Mouse (Mus musculus) intestine, postnatal 0 days (tissue): ENCODE results near the gene Glce. TPM values are rescaled to one million over a fixed set of nuclear protein-coding genes. Genes with fewer than 3 reads are reported as not detected.
A peak's percentile ranks its signal among the peaks of the same experiment; 100 is the strongest.

Experiments
- ATAC-seq: fragments of 200-750 bp; cut with Nextera tagmentation; 2 replicates; pipeline ENCODE4 v1.8.0; 2017; ENCODE audit warnings: mild to moderate bottlenecking, moderate TSS enrichment, moderate library complexity
- H3K27ac ChIP-seq: fragments of 300-500 bp; sonication (generic); 2 replicates; pipeline ENCODE4 v1.5.1; 2014; ENCODE audit warnings: mild to moderate bottlenecking, low read depth, low read length, moderate library complexity
- H3K27me3 ChIP-seq: fragments of 300-500 bp; sonication (generic); replicated peaks from 2 replicates; pipeline ENCODE4 v1.6.1; 2014; ENCODE audit warnings: low read length, mixed read lengths; ENCODE audit not compliant: control insufficient read depth, insufficient read depth
- H3K36me3 ChIP-seq: fragments of 300-500 bp; sonication (generic); 2 replicates; pipeline ENCODE4 v1.6.1; 2014; ENCODE audit warnings: mild to moderate bottlenecking, moderate library complexity; ENCODE audit not compliant: control insufficient read depth, insufficient read depth
- H3K4me1 ChIP-seq: fragments of 300-500 bp; sonication (generic); replicated peaks from 2 replicates; pipeline ENCODE4 v1.6.1; 2014; ENCODE audit warnings: antibody characterized with exemption, low read length, mixed read lengths; ENCODE audit not compliant: control insufficient read depth, insufficient read depth
- H3K4me2 ChIP-seq: fragments of 300-500 bp; sonication (generic); replicated peaks from 2 replicates; pipeline ENCODE4 v1.6.1; 2014; ENCODE audit warnings: low read depth, mild to moderate bottlenecking, moderate library complexity
- H3K4me3 ChIP-seq: fragments of 300-500 bp; sonication (generic); 2 replicates; pipeline ENCODE4 v1.5.1; 2014; ENCODE audit warnings: low read depth, low read length
- H3K9ac ChIP-seq: fragments of 300-500 bp; sonication (generic); 2 replicates; pipeline ENCODE4 v1.6.1; 2014; ENCODE audit warnings: mild to moderate bottlenecking, low read depth, low read length
- H3K9me3 ChIP-seq: fragments of 300-500 bp; sonication (generic); 2 replicates; pipeline ENCODE4 v1.6.1; 2016; ENCODE audit warnings: mixed run types; ENCODE audit not compliant: control insufficient read depth
- CTCF ChIP-seq: sonication (generic); IDR thresholded peaks from 2 replicates; pipeline ENCODE4 v1.5.1; 2016; ENCODE audit warnings: low read depth, mild to moderate bottlenecking, control low read depth, antibody characterized with exemption, moderate library complexity
- WGBS: fragments of 180-500 bp; shearing (Covaris S2); extraction: QIAGEN DNeasy Blood & Tissue Kit; methylation state at CpG from one replicate; pipeline ENCODE4 v1.1.7; 2014; 5-methylcytosine and 5-hydroxymethylcytosine counted together
- polyA plus RNA-seq: library from polyadenylated mRNA; unstranded; fragments of >200 nt; fragmentation: Nextera tagmentation; extraction: Ambion mirVana; gene quantifications from 2 replicates; pipeline ENCODE4 v1.2.1, GENCODE M21; 2015

Glce gene
- 8.1 and 10.9 TPM in 2 replicates for polyA plus RNA-seq

DNA sequence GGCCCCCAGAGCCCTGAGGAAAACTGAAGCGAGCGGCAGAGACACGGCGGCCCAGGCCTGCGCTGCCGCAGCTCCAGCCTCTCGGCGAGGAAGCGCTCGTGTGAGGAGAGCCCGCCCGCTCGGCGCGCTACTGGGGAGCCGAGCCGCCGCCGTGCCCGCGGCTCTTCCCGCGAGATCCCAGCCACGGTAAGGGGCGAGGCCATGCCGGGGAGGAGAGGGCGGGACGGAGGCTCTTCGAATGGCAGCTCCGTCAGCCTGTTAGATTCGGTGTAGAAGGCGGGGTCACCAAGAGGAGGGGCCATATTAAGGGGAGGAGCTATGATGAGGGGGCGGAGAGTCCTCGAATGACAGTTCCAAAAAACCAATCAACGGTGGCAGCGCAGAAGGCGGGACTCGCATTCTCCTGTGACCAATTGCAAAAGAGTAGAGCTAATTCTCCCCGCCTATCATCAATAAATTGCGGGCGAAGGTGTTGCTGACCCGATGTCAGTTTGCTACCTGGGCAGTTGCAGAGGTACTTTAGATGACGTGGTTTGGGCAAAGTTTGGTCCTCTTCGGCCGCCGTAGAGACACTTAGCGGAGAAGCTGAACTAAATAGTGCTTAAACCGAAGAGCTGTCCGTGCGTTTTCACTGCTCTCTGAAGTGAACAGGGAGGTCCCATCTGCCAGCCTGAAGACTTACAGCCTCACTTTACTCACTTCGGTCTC lies at the start of gene Glce:
TSS of gene Glce (minus strand) at position 148 of the 708 bp plus-strand sequence.
- no peaks in the 10 kb centered on the region; the same call in 1 of the 2 replicates for H3K4me1 ChIP-seq
- WGBS, result under 1% methylated on average over 51 of the region's 51 CpGs
- H3K4me3 ChIP-seq, result peak within 1 kb of the TSS; percentile 82
- peak within 1 kb of the TSS; percentile 98 for H3K4me2 ChIP-seq
- no peaks in the 10 kb centered on the region for H3K9me3 ChIP-seq
- no peaks in the 10 kb centered on the region for H3K27me3 ChIP-seq
- H3K9ac ChIP-seq, result peak within 1 kb of the TSS; percentile 90
- no peak for TF ChIP-seq CTCF
- peak within 1 kb of the TSS; percentile 83 for H3K27ac ChIP-seq
- H3K36me3 ChIP-seq, result no peaks in the 10 kb centered on the region
- peak; percentile 100 for ATAC-seq

DNA sequence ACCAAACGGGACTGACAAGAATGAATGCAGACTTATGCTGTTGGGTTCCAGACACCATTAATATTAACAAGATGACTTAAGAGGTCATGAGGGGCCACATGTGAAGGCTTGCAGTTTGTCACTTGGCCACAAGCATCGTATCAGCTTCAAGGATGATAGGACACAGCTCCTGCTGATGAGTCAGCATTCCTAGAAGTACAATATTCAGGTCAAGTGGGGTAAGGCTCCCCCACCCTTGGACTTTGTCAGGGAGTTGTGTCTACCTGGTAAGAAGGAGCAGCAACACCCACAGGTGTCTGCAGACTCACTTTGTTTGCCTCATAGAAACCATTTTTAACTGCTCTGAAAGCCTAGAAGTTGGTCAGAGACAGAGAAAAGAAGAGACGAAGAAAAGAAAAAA lies 49.8 kb upstream of the Glce start:
- Histone ChIP-seq H3K4me2 (no peak overlapping the region), H3K9me3 (no peaks in the 10 kb centered on the region), H3K27me3 (no peaks in the 10 kb centered on the region), H3K4me3 (no peak overlapping the region), H3K4me1 (no peaks in the 10 kb centered on the region), H3K27ac (0 out of 2 replicates have a peak overlapping the region, but pooled peaks have one; percentile 28), H3K9ac (no peak overlapping the region), H3K36me3 (no peaks in the 10 kb centered on the region)
- WGBS, result 54% methylated on average over 3 of the region's 3 CpGs
- peak; percentile 91 for ATAC-seq
- 0 out of 2 replicates have a peak, but pooled peaks have one; percentile 29 for TF ChIP-seq CTCF

DNA sequence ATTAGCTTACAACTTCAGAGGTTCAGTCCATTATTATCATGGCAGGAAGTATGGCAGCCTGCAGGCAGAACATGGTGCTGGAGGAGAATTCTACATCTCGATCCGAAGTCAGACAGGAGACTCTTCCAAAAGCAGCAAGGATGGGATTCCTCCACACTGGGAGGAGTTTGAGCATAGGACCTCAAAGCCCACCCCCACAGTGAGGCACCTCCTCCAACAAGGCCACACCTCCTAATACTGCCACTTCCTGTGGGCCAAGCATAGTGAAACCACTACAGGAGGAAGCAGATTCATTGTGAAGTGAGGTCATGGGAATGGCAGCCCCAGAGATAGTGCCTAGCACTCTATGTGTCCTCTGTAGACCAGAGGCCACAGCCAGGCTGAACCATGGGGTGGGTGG lies 48.5 kb upstream of the Glce start:
- WGBS, result 94% methylated on average over 2 of the region's 2 CpGs
- TF ChIP-seq CTCF, result no peak
- H3K9me3 ChIP-seq, result no peaks in the 10 kb centered on the region
- no peaks in the 10 kb centered on the region for H3K36me3 ChIP-seq
- no peaks in the 10 kb centered on the region for H3K27me3 ChIP-seq
- no peaks in the 10 kb centered on the region for H3K4me1 ChIP-seq
- no peak overlapping the region for H3K9ac ChIP-seq
- no peak overlapping the region for H3K4me3 ChIP-seq
- 0 out of 2 replicates have a peak, but pooled peaks have one; percentile 31 for ATAC-seq
- H3K27ac ChIP-seq, result no peak overlapping the region
- no peak overlapping the region for H3K4me2 ChIP-seq

DNA sequence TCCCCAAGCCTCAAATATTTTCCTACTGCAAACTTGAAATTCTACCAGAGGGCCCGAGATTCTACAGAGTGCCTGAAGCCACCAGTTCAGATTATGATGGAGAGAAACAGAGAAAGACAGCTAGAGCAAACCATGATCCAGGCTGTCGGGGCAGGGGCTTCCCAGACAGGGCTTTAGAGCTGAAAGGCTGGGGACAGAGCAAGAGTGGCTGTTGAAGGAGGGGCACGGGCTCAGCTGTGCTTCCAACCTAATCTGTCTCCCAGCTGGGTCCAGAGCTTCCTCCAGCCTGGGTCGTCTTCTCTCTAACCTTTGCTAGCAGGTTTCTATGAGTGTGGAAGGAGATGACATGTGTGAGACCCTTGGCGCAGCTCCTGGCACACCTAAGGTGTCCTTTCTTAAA lies 44.2 kb upstream of the Glce start:
- no peaks in the 10 kb centered on the region for H3K27me3 ChIP-seq
- ATAC-seq, result no peak
- no peak overlapping the region for H3K4me3 ChIP-seq
- no peak overlapping the region for H3K4me2 ChIP-seq
- WGBS, result 60% methylated on average over 5 of the region's 5 CpGs
- H3K4me1 ChIP-seq, result no peaks in the 10 kb centered on the region
- no peaks in the 10 kb centered on the region for H3K36me3 ChIP-seq
- TF ChIP-seq CTCF, result no peak
- H3K9ac ChIP-seq, result no peak overlapping the region
- no peaks in the 10 kb centered on the region for H3K9me3 ChIP-seq
- no peak overlapping the region for H3K27ac ChIP-seq

DNA sequence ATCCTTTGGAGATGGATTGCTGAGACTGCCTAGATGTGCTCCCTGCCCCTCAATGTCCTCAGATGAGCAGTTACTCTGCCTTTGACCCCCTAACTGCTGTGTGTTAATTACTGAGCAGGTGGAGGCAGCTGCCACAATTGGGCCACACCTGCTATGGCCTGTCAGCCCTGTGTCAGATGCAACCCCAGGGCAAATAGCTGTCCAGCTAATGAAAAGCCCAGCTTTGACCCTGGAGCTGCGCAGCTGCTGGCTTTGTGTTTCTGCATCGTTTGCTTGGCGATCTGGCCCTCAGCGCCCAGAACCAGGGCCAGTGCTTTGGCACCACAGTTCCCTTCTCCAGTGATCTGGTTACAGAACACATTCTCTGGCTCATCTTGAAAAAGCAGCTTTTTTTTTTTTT lies 43.7 kb upstream of the Glce start:
- no peak overlapping the region for H3K4me2 ChIP-seq
- H3K27me3 ChIP-seq, result no peaks in the 10 kb centered on the region
- no peak for TF ChIP-seq CTCF
- H3K9ac ChIP-seq, result no peak overlapping the region
- WGBS, result 78% methylated on average over 4 of the region's 4 CpGs
- no peak overlapping the region for H3K27ac ChIP-seq
- H3K9me3 ChIP-seq, result no peaks in the 10 kb centered on the region
- no peaks in the 10 kb centered on the region for H3K36me3 ChIP-seq
- ATAC-seq, result no peak
- no peaks in the 10 kb centered on the region for H3K4me1 ChIP-seq
- H3K4me3 ChIP-seq, result no peak overlapping the region

DNA sequence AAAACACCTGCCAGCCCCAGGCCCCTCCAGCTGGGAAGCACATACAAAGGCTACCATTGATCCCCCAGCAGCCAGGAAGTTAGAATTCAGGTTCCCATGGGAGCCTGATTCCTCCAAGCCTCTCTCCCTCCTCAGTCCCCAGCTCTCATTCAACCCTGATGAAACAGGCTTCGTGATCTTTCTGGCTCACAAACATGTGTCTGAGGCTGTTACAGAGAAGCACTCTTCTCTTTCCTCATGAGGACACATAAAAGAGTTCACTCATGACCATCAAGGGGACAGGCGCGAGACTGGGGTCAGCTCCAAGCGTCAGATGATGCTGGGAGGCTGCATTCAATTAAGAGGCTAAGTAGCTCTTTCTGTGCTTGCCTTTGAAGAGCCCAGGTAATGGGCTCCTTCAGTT lies 40.4 kb upstream of the Glce start:
- ATAC-seq, result no peak
- Histone ChIP-seq H3K36me3 (no peaks in the 10 kb centered on the region), H3K27me3 (no peaks in the 10 kb centered on the region), H3K9ac (no peak overlapping the region), H3K4me3 (no peak overlapping the region), H3K27ac (no peak overlapping the region), H3K4me1 (no peaks in the 10 kb centered on the region), H3K9me3 (no peaks in the 10 kb centered on the region), H3K4me2 (no peak overlapping the region)
- no peak for TF ChIP-seq CTCF
- 68% methylated on average over 4 of the region's 4 CpGs for WGBS
